Mouse (Mus musculus) myocyte (in vitro differentiated cells): ENCODE results near the gene Pi4kb. TPM values are rescaled to one million over a fixed set of nuclear protein-coding genes. Genes with fewer than 3 reads are reported as not detected.
"Not testable (repeated sequence)": the region's sequence is repeated elsewhere in the genome, so short reads cannot be mapped to it uniquely, and the experiment has no call there.

ENCODE experiments used
- H3K27me3 ChIP-seq: one replicate; pipeline ENCODE4 v1.6.1; 2011; ENCODE audit not compliant: control insufficient read depth, insufficient read depth, insufficient read length
- H3K36me3 ChIP-seq: one replicate; pipeline ENCODE4 v1.6.1; 2011; ENCODE audit not compliant: control insufficient read depth, insufficient read depth
- H3K4me2 ChIP-seq: one replicate; pipeline ENCODE4 v1.6.1; 2011; ENCODE audit warnings: low read depth, control low read depth
- H3K4me3 ChIP-seq: one replicate; pipeline ENCODE4 v1.5.1; 2011; ENCODE audit warnings: mild to moderate bottlenecking, control low read depth, moderate library complexity
- H3K79me2 ChIP-seq: one replicate; pipeline ENCODE4 v1.6.1; 2011; ENCODE audit not compliant: control insufficient read depth, insufficient read depth
- H3ac ChIP-seq: one replicate; pipeline ENCODE4 v1.6.1; 2011; ENCODE audit not compliant: control insufficient read depth, insufficient read length
- CEBPB ChIP-seq: IDR thresholded peaks from 2 replicates; pipeline ENCODE4 v1.6.1; 2011; ENCODE audit warnings: mild to moderate bottlenecking, moderate library complexity; ENCODE audit not compliant: poor library complexity, insufficient read depth, severe bottlenecking
- E2F4 ChIP-seq: IDR thresholded peaks from one replicate; pipeline ENCODE4 v1.6.1; 2011; ENCODE audit warnings: mild to moderate bottlenecking, control low read depth, moderate library complexity; ENCODE audit not compliant: insufficient read depth
- MAX ChIP-seq: IDR thresholded peaks from one replicate; pipeline ENCODE4 v1.6.1; 2011; ENCODE audit warnings: low read depth, mild to moderate bottlenecking, control low read depth
- MYOD1 ChIP-seq, 3 experiments: IDR thresholded peaks; one replicate each; pipeline ENCODE4 v1.6.1; 2011; ENCODE audit warnings: control low read depth in 2 of 3, low read depth in 2 of 3, mild to moderate bottlenecking in 2 of 3, moderate library complexity in 1 of 3; ENCODE audit not compliant: insufficient read length in 2 of 3, control insufficient read depth in 1 of 3
- MYOG ChIP-seq, 3 experiments: IDR thresholded peaks; one replicate each; pipeline ENCODE4 v1.6.1; 2011; ENCODE audit warnings: control low read depth in 2 of 3, low read depth in 2 of 3, mild to moderate bottlenecking in 2 of 3; ENCODE audit not compliant: insufficient read length in 2 of 3, control insufficient read depth in 1 of 3, insufficient read depth in 1 of 3
- POLR2A ChIP-seq: IDR thresholded peaks from one replicate; pipeline ENCODE4 v1.6.1; 2011; ENCODE audit warnings: low read depth, mild to moderate bottlenecking, control low read depth, moderate library complexity; ENCODE audit not compliant: insufficient read length
- POLR2AphosphoS2 ChIP-seq: IDR thresholded peaks from one replicate; pipeline ENCODE4 v1.6.1; 2011; ENCODE audit warnings: low read depth, control low read depth; ENCODE audit not compliant: insufficient read length
- REST ChIP-seq: IDR thresholded peaks from one replicate; pipeline ENCODE4 v1.6.1; 2011; ENCODE audit warnings: mild to moderate bottlenecking, control low read depth, moderate library complexity; ENCODE audit not compliant: insufficient read depth, insufficient read length
- SRF ChIP-seq: IDR thresholded peaks from one replicate; pipeline ENCODE4 v1.6.1; 2011; ENCODE audit warnings: low read depth; ENCODE audit not compliant: control insufficient read depth, insufficient read length
- TCF12 ChIP-seq: IDR thresholded peaks from one replicate; pipeline ENCODE4 v1.6.1; 2011; ENCODE audit warnings: mild to moderate bottlenecking, control low read depth; ENCODE audit not compliant: poor library complexity, insufficient read depth, severe bottlenecking
- TCF3 ChIP-seq: IDR thresholded peaks from one replicate; pipeline ENCODE4 v1.6.1; 2011; ENCODE audit warnings: low read depth, control low read depth; ENCODE audit not compliant: insufficient read length
- USF1 ChIP-seq: IDR thresholded peaks from one replicate; pipeline ENCODE4 v1.6.1; 2011; ENCODE audit warnings: low read depth, mild to moderate bottlenecking, control low read depth, moderate library complexity
- polyA plus RNA-seq: library from polyadenylated mRNA; unstranded; fragments of >200 nt; fragmentation: generic; extraction: Trizol; gene quantifications from one replicate; pipeline ENCODE4 v1.2.1, GENCODE M21; 2012; ENCODE audit warnings: missing spikeins

Pi4kb gene
- polyA plus RNA-seq, 1 experiment = 44.9 TPM

- TF ChIP-seq MYOD1 (IDR thresholded peaks at IDR 0.05; ENCODE audit: control insufficient read depth in 1 of 3, insufficient read length in 2 of 3, low read depth in 2 of 3) = no peak
- TF ChIP-seq POLR2AphosphoS2 = peak; percentile 82
- TF ChIP-seq TCF12 = no peak
- no peak for TF ChIP-seq MAX
- TF ChIP-seq USF1 = no peak
- no peak for TF ChIP-seq REST
- peak; percentile 77 for TF ChIP-seq POLR2A
- no peak for TF ChIP-seq SRF
- no peak for TF ChIP-seq TCF3
- TF ChIP-seq E2F4 = no peak
- peak in 1 of 3 experiments; percentile 26 for TF ChIP-seq MYOG (IDR thresholded peaks at IDR 0.05; ENCODE audit: control insufficient read depth in 1 of 3, insufficient read depth in 1 of 3, insufficient read length in 2 of 3, low read depth in 2 of 3)
- no peak for TF ChIP-seq CEBPB
- no peaks in the 10 kb centered on the region for H3K27me3 ChIP-seq
- H3K4me2 ChIP-seq = peak within 1 kb of the TSS; percentile 91
- peak within 1 kb of the TSS; percentile 58 for H3K4me3 ChIP-seq
- peaks cover 6% of the 10 kb centered on the region for H3K79me2 ChIP-seq
- H3ac ChIP-seq = peak within 1 kb of the TSS; percentile 24
- no peaks in the 10 kb centered on the region for H3K36me3 ChIP-seq
Measured at GRCm38 (mm10) chr3:95015337-95015872, 40.9 kb downstream of the Pi4kb start, which contains the start of gene Zfp687. Zfp687 (minus strand) TSS chr3:95015448.

DNA sequence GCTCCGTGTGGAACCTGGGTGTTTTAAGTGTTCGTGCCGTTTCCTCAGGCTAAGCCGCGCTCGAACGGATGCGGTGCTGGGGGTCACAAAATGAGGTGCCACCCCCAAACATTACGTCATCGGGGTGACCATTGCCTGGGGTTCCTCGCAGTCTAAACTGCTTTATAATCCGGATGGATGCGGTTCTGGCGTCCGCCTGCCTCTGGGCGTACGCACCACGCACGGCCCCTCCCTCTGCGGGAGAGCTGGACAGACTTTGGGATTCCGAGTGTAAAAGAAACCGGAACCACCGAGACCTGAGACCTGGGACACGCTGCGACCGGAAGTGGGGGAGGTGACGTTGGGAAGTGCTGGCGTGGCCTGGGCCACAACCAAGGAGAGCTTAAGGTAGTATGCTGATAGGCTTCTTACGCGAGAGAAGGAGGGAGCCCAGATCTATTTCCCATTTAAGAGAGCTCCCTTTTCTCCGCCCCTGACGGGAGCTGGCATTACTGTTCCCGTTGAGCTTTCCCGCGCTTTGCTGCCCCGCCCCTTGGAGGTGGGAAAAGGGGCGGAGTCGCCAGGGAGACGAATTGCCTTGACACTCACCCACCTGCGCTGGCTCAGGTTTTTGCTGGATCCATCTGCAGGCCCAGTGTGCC lies 41.5 kb downstream of the Pi4kb start:
- no peaks in the 10 kb centered on the region for H3K36me3 ChIP-seq

DNA sequence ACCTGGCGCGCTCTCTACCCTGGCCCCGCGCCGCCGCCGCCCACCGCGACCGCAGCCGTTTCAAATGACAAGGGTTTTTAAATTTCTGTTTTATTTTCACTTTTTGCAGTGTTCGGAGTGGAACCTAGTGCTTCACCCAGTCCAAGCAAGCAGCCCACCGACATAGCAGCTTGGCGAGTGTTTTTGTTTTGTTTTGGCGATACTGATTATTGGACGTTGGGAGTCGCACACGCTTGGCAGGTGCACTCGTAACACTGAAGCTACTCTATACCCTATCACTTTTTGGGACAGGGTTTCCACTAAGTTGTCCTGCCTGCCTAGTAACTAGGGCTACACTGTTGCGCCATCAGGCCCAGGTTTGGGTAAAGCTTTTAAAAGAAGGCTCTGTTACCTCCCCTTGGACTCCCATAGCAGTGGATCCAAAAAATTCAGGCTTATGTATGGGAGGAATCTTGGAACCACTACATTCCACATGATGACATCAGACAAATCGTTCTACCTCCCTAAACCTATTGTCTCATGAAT lies 42.1 kb downstream of the Pi4kb start:
- no peaks in the 10 kb centered on the region for H3K27me3 ChIP-seq
- H3K4me2 ChIP-seq = peak overlapping the region; percentile 87
- H3K36me3 ChIP-seq = no peaks in the 10 kb centered on the region
- TF ChIP-seq E2F4 (no peak), TCF3 (no peak), USF1 (no peak), MYOD1 (IDR thresholded peaks at IDR 0.05; ENCODE audit: control insufficient read depth in 1 of 3, insufficient read length in 2 of 3, low read depth in 2 of 3) (no peak), POLR2A (no peak), SRF (no peak), MYOG (IDR thresholded peaks at IDR 0.05; ENCODE audit: control insufficient read depth in 1 of 3, insufficient read depth in 1 of 3, insufficient read length in 2 of 3, low read depth in 2 of 3) (no peak), TCF12 (no peak), CEBPB (no peak)
- H3ac ChIP-seq = peak overlapping the region; percentile 24
- peak overlapping the region; percentile 58 for H3K4me3 ChIP-seq
- peaks cover 6% of the 10 kb centered on the region for H3K79me2 ChIP-seq

More for the DNA sequence above, 41.5 kb downstream of the Pi4kb start:
- peak overlapping the region; percentile 87 for H3K4me2 ChIP-seq
- TF ChIP-seq POLR2A (peak; percentile 2), USF1 (no peak), TCF12 (no peak), TCF3 (no peak), MYOG (IDR thresholded peaks at IDR 0.05; ENCODE audit: control insufficient read depth in 1 of 3, insufficient read depth in 1 of 3, insufficient read length in 2 of 3, low read depth in 2 of 3) (no peak), E2F4 (peak; percentile 69), CEBPB (no peak), MYOD1 (IDR thresholded peaks at IDR 0.05; ENCODE audit: control insufficient read depth in 1 of 3, insufficient read length in 2 of 3, low read depth in 2 of 3) (peak in 1 of 3 experiments; percentile 17), SRF (no peak)
- H3ac ChIP-seq = peak overlapping the region; percentile 24
- H3K79me2 ChIP-seq = peaks cover 6% of the 10 kb centered on the region
- peak overlapping the region; percentile 58 for H3K4me3 ChIP-seq
- no peaks in the 10 kb centered on the region for H3K27me3 ChIP-seq

GRCm38 (mm10) chr3:95018741-95019140 lies 44.2 kb downstream of the Pi4kb start:
- Histone ChIP-seq H3K36me3 (no peaks in the 10 kb centered on the region), H3ac (no peak overlapping the region), H3K4me2 (no peak overlapping the region), H3K4me3 (no peak overlapping the region), H3K27me3 (no peaks in the 10 kb centered on the region), H3K79me2 (peaks cover under 1% of the 10 kb centered on the region)
- no peak for TF ChIP-seq SRF
- TF ChIP-seq MYOD1 (IDR thresholded peaks at IDR 0.05; ENCODE audit: control insufficient read depth in 1 of 3, insufficient read length in 2 of 3, low read depth in 2 of 3) = no peak
- TF ChIP-seq CEBPB = no peak
- no peak for TF ChIP-seq REST
- TF ChIP-seq POLR2A = no peak
- TF ChIP-seq MYOG (IDR thresholded peaks at IDR 0.05; ENCODE audit: control insufficient read depth in 1 of 3, insufficient read depth in 1 of 3, insufficient read length in 2 of 3, low read depth in 2 of 3) = no peak
- no peak for TF ChIP-seq TCF3
- no peak for TF ChIP-seq USF1
- TF ChIP-seq POLR2AphosphoS2 = no peak
- TF ChIP-seq MAX = no peak
- TF ChIP-seq E2F4 = no peak
- no peak for TF ChIP-seq TCF12

GRCm38 (mm10) chr3:95020956-95021355 lies 46.4 kb downstream of the Pi4kb start:
- H3K79me2 ChIP-seq, H3ac ChIP-seq, H3K4me2 ChIP-seq, H3K36me3 ChIP-seq, H3K4me3 ChIP-seq, H3K27me3 ChIP-seq: not testable (repeated sequence)
